Mouse (Mus musculus) left cerebral cortex, adult 6 months (tissue): ENCODE measurements around the gene Aif1l. TPM values are rescaled to one million over a fixed set of nuclear protein-coding genes. Genes with fewer than 3 reads are reported as not detected.

Experiments
- long read RNA-seq, 2 experiments: library from polyadenylated mRNA; unstranded; transcript quantifications; one replicate each; pipeline ENCODE4 v2.0.0; 2019 to 2020
- polyA plus RNA-seq: library from polyadenylated mRNA; unstranded; fragments of <200 nt; fragmentation: Nextera tagmentation; gene quantifications from 2 replicates; pipeline ENCODE4 v1.2.3, GENCODE M21; 2021

Aif1l gene
- polyA plus RNA-seq: 9.1 and 9.6 TPM in 2 replicates
- long read RNA-seq, experiment 1, transcript Aif1l-201 (6 exons, 3,117 nt): major isoform, 53 of 56 reads
- long read RNA-seq, experiment 1, partial matches to known transcripts: 0 of 56 reads
- long read RNA-seq, experiment 1, other reads (novel, unspliced or antisense): 3 of 56 reads
- long read RNA-seq, experiment 2, partial matches to known transcripts: 0 of 6 reads
- long read RNA-seq, experiment 2, other reads (novel, unspliced or antisense): 1 of 6 reads

GRCm38 (mm10) chr2:31950058-31950871, at the start of gene Aif1l:
TSS of gene Aif1l (plus strand) at chr2:31950139.

GRCm38 (mm10) chr2:31974141-31974808, 24.3 kb downstream of the Aif1l start, which contains the start of gene Nup214:
TSS of gene Nup214 (plus strand) at chr2:31974436.

Other genes starting within 250 kb of the Aif1l start
- 0.05 and 0.06 TPM in 2 replicates for gene Qrfp, start 139.6 kb upstream of the Aif1l start, polyA plus RNA-seq
- 2.8 and 3.3 TPM in 2 replicates for gene Fibcd1, start 104.1 kb upstream of the Aif1l start, polyA plus RNA-seq
- gene Lamc3, start 62.8 kb upstream of the Aif1l start, polyA plus RNA-seq: 0.42 and 0.49 TPM in 2 replicates
- gene Nup214, start 24.3 kb downstream of the Aif1l start, polyA plus RNA-seq: 23.6 and 24.2 TPM in 2 replicates
- 0.61 and 1.9 TPM in 2 replicates for gene Fam78a, start 134.7 kb downstream of the Aif1l start, polyA plus RNA-seq
- 38.6 and 46.8 TPM in 2 replicates for gene Plpp7, start 145.4 kb downstream of the Aif1l start, polyA plus RNA-seq
- 28.9 and 41.1 TPM in 2 replicates for gene Prrc2b, start 200.9 kb downstream of the Aif1l start, polyA plus RNA-seq